Mouse (Mus musculus) kidney, adult 2 months (tissue): ENCODE results near the gene Bpgm.

ENCODE experiments used
- CTCF ChIP-seq: fragments of 200-500 bp; conservative IDR thresholded peaks from 2 replicates; pipeline ENCODE4 v1.5.1; 2011; ENCODE audit warnings: low read depth, mild to moderate bottlenecking, control low read depth, low read length, moderate library complexity, mixed read lengths; ENCODE audit not compliant: insufficient read depth, insufficient read length
- POLR2A ChIP-seq: fragments of 200-500 bp; IDR thresholded peaks from one replicate; pipeline ENCODE4 v1.6.1; 2011; ENCODE audit warnings: low read depth, low read length, control low read depth

DNA sequence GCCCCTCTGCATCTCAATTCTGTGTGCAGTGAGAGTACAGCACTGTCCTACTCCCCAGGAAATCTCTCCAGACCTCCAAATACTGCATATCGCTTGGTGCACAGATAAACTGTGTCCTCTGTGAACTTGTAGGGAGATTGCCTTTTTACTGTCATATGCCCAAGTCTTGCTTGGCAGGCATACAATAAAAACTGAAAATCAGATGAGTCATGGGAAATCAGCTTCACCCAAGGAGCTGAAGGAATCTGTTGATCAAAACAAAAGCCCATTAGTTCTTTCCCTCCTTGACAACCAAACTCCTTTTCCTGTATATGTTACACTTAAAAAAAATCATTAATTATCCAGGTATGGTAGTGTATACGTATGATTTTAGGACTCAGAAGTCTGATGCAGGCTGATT is 32.2 kb upstream of the Bpgm start:
- no peak for TF ChIP-seq POLR2A
- TF ChIP-seq CTCF = no peak
